Mouse (Mus musculus): ENCODE measurements around the gene Pkd1l1. TPM values are rescaled to one million over a fixed set of nuclear protein-coding genes. Genes with fewer than 3 reads are reported as not detected.
A peak's percentile ranks its signal among the peaks of the same experiment; 100 is the strongest.

Pkd1l1 gene
- polyA plus RNA-seq, 1 experiment, result 0.29 TPM

DNA sequence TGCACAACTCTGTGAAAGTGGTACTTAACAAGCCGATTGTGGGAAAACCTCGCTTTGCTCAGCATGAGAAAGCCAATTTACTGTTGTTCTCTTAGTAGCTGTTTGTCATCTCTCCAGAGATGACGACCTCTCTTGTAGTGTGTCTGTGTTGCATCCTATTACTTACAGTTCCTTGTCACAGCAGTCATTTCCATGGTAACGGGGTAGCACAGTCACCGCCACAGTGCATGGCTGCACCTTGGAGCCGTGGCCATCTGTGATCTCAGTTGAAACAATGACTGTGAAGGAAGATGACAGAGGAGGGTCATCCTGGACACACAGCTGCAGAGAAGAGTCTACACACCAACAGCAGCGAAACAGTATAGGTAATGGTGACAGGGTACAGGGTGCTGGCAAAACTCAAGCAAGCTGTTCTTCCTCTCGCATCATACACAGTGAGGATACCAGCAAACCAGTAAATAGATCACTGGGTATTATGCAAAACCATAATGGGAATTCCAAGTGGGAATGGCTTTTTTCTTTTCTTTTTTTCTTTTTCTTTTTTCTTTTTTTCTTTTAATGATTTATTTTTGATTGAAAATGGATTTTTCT is 56.9 kb downstream of the Pkd1l1 start:
- DNase-seq, result peak; percentile 50 to 77
- Histone ChIP-seq H3K27ac (ENCODE audit: insufficient read depth, low read length) (peak overlapping the region; percentile 11; the same call in 1 of the 2 replicates), H3K27me3 (ENCODE audit: control insufficient read depth, insufficient read depth, low read length) (no peaks in the 10 kb centered on the region), H3K4me1 (ENCODE audit: control insufficient read depth, insufficient read depth, low read length) (peaks cover 3% of the 10 kb centered on the region; the same call in 1 of the 2 replicates), H3K4me3 (replicated peaks; ENCODE audit: insufficient read depth, low read depth, low read length) (no peak overlapping the region)
- no peak for TF ChIP-seq CTCF (IDR thresholded peaks at IDR 0.05; ENCODE audit: borderline replicate concordance, insufficient read depth, low read depth, low read length)
- TF ChIP-seq POLR2A (IDR thresholded peaks at IDR 0.05; ENCODE audit: borderline replicate concordance, insufficient read depth, low read length), result peak; percentile 21; the same call in 1 of the 2 replicates
- WGBS, result 11% methylated on average over 8 of the region's 8 CpGs

DNA sequence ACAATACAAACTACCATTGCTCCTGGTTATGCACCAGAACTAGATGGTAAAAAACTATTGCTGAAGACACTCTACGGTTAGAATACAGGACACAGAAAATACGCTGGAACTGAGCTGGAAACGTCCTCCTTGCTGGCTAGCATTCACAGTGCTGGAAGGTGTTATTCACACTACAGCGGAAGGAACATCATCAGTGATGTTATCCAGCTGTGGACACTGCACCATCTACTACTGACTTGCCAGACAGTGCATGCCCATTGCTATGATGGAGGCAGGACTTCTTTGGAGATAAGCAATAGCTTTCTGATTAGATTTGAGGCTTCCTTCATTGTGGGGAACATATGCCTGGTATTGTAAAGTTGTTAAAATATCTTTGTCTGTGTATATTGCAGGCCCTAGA is 90.3 kb downstream of the Pkd1l1 start:
- no peak for DNase-seq
- TF ChIP-seq POLR2A (IDR thresholded peaks at IDR 0.05; ENCODE audit: borderline replicate concordance, insufficient read depth, low read length) (no peak), CTCF (IDR thresholded peaks at IDR 0.05; ENCODE audit: borderline replicate concordance, insufficient read depth, low read depth, low read length) (no peak)
- H3K27ac ChIP-seq (ENCODE audit: insufficient read depth, low read length), result no peak overlapping the region

DNA sequence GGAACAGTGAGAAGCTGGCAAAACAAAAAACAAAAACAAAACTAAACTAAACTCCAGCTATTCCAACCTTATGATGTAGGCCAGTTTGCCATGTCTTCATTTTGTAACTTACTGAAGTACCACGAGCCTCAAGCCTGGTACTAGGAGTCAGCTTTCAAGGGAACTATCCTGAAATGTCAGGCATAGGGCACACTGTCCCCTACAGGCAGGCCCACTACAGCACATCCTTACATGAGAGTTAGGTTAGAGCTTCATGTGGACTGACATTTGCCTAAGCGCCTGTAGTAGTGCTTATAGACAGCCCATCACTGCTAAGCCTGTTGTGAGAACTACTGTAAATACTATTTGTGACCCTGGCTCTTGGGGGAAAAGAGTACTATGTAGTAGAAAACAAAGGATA is 91.5 kb downstream of the Pkd1l1 start:
- Histone ChIP-seq H3K4me1 (ENCODE audit: control insufficient read depth, insufficient read depth, low read length) (no peaks in the 10 kb centered on the region), H3K27me3 (ENCODE audit: control insufficient read depth, insufficient read depth, low read length) (no peaks in the 10 kb centered on the region), H3K27ac (ENCODE audit: insufficient read depth, low read length) (no peak overlapping the region), H3K4me3 (replicated peaks; ENCODE audit: insufficient read depth, low read depth, low read length) (no peak overlapping the region)
- WGBS, result 68% methylated on average over 2 of the region's 2 CpGs
- DNase-seq, result no peak
- TF ChIP-seq CTCF (IDR thresholded peaks at IDR 0.05; ENCODE audit: borderline replicate concordance, insufficient read depth, low read depth, low read length) (peak; percentile 21; the same call in 1 of the 2 replicates), POLR2A (IDR thresholded peaks at IDR 0.05; ENCODE audit: borderline replicate concordance, insufficient read depth, low read length) (no peak)

More for the DNA sequence above, 90.3 kb downstream of the Pkd1l1 start:
- Histone ChIP-seq H3K4me3 (replicated peaks; ENCODE audit: insufficient read depth, low read depth, low read length) (no peak overlapping the region), H3K27me3 (ENCODE audit: control insufficient read depth, insufficient read depth, low read length) (no peaks in the 10 kb centered on the region), H3K4me1 (ENCODE audit: control insufficient read depth, insufficient read depth, low read length) (no peaks in the 10 kb centered on the region)
- 90% methylated on average over 4 of the region's 4 CpGs for WGBS

DNA sequence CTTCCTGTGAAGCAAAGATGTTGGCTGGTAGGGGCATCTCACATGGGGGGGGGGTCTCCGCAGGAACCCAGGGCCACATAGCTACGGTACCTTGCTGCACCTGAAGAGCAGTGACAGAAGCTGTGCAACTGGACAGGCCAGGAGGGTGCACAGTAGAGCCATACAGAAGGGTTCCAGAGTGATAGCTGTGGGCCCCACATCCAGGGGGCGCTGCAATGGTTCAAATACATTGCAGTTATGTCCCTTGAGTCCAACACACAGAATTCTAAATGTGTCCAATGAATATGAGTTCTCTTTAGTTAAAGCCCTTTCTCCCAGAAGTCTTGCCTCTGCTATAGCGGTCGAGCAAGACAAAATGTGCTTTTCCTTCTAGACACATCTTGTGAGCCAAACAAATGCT is 103.0 kb downstream of the Pkd1l1 start:
- no peak for DNase-seq
- H3K27me3 ChIP-seq (ENCODE audit: control insufficient read depth, insufficient read depth, low read length), result no peaks in the 10 kb centered on the region
- H3K27ac ChIP-seq (ENCODE audit: insufficient read depth, low read length), result no peak overlapping the region
- WGBS, result 92% methylated on average over 5 of the region's 5 CpGs
- no peaks in the 10 kb centered on the region for H3K4me1 ChIP-seq (ENCODE audit: control insufficient read depth, insufficient read depth, low read length)
- TF ChIP-seq CTCF (IDR thresholded peaks at IDR 0.05; ENCODE audit: borderline replicate concordance, insufficient read depth, low read depth, low read length) (no peak), POLR2A (IDR thresholded peaks at IDR 0.05; ENCODE audit: borderline replicate concordance, insufficient read depth, low read length) (no peak)
- H3K4me3 ChIP-seq (replicated peaks; ENCODE audit: insufficient read depth, low read depth, low read length), result no peak overlapping the region

DNA sequence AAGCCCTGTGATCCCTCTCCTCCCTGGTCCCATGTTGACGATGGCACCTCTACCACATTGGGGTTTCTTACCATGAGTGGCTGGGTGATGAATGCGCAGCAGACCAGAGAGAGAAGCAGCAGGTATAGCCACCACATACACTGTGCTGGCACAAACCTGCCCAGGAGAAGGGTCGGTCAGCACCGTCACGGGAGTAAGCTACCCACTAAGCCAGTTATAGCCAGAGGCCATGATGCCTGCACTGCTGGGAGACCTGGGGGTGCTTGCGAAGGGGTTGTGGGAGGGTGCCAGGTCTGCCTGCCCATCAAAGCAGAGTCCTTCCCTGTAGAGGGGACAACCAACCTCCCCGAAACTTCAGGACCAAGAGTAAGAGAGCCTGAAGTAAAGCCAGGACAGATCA is 107.0 kb downstream of the Pkd1l1 start:
- 97% methylated on average over 7 of the region's 7 CpGs for WGBS
- TF ChIP-seq POLR2A (IDR thresholded peaks at IDR 0.05; ENCODE audit: borderline replicate concordance, insufficient read depth, low read length) (no peak), CTCF (IDR thresholded peaks at IDR 0.05; ENCODE audit: borderline replicate concordance, insufficient read depth, low read depth, low read length) (no peak)
- DNase-seq, result no peak
- Histone ChIP-seq H3K27ac (ENCODE audit: insufficient read depth, low read length) (no peak overlapping the region), H3K27me3 (ENCODE audit: control insufficient read depth, insufficient read depth, low read length) (no peaks in the 10 kb centered on the region), H3K4me1 (ENCODE audit: control insufficient read depth, insufficient read depth, low read length) (no peaks in the 10 kb centered on the region), H3K4me3 (replicated peaks; ENCODE audit: insufficient read depth, low read depth, low read length) (no peak overlapping the region)

DNA sequence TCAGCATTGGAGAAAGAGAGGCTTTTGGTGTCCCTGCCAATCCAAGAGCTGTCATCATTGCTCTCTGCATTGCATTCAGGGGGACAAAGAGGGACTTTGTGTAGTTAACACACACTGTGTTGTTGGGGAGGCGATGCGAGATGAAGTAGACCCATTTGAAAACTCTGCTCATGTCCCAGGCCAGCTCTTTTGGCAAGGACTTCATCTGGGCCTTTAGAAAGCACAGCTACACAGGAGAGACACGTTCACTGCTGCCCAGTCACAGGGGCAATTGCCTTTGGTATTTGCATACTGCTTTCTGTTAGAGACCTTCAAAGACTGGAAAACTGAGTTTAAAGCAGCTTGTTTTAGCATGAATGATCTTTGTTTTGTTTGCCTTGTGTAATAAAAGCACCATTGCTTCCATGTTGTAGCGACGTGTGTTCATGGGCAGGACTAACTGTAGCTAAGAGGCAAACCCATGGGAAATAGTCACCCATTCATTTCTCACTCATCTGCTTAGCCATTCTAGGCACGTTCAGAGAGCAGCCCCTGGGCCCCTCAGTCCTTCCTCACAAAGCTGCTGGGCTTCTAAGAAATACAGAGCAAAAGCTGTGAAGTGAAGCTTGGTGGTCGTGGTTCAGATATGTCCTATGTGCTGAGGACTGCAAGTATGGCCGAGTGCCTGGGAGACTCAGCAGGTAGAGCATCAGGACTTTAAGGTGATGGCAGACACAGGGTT is 109.0 kb downstream of the Pkd1l1 start:
- no peak overlapping the region for H3K4me3 ChIP-seq (replicated peaks; ENCODE audit: insufficient read depth, low read depth, low read length)
- 62% methylated on average over 8 of the region's 8 CpGs for WGBS
- H3K4me1 ChIP-seq (ENCODE audit: control insufficient read depth, insufficient read depth, low read length), result no peaks in the 10 kb centered on the region
- peak in 1 of 2 experiments; percentile 8 for DNase-seq
- TF ChIP-seq CTCF (IDR thresholded peaks at IDR 0.05; ENCODE audit: borderline replicate concordance, insufficient read depth, low read depth, low read length), result no peak
- no peak for TF ChIP-seq POLR2A (IDR thresholded peaks at IDR 0.05; ENCODE audit: borderline replicate concordance, insufficient read depth, low read length)
- no peak overlapping the region for H3K27ac ChIP-seq (ENCODE audit: insufficient read depth, low read length)
- H3K27me3 ChIP-seq (ENCODE audit: control insufficient read depth, insufficient read depth, low read length), result no peaks in the 10 kb centered on the region

DNA sequence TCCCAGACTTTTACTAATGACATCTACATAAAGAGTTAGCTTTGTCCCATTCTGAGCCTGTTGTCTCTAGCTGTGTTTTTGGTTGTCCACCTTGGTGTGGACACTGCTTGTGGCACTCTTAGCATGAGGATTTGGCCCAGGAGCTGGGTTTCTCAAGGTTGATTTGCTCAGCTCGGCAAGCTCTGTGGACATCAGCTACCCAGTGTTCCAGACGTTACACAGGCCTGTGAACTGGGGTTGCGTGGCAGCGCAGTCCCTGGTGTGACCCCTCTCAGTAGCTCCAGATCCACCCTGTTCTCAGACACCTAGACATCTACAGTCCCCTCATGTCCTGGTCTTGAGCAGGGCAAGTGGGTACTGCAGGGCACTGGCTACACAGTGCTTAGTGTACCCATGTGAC is 110.6 kb downstream of the Pkd1l1 start:
- Histone ChIP-seq H3K4me3 (replicated peaks; ENCODE audit: insufficient read depth, low read depth, low read length) (no peak overlapping the region), H3K27me3 (ENCODE audit: control insufficient read depth, insufficient read depth, low read length) (no peaks in the 10 kb centered on the region), H3K4me1 (ENCODE audit: control insufficient read depth, insufficient read depth, low read length) (no peaks in the 10 kb centered on the region), H3K27ac (ENCODE audit: insufficient read depth, low read length) (no peak overlapping the region)
- TF ChIP-seq CTCF (IDR thresholded peaks at IDR 0.05; ENCODE audit: borderline replicate concordance, insufficient read depth, low read depth, low read length) (no peak), POLR2A (IDR thresholded peaks at IDR 0.05; ENCODE audit: borderline replicate concordance, insufficient read depth, low read length) (no peak)
- 64% methylated on average over 4 of the region's 4 CpGs for WGBS
- DNase-seq, result no peak

DNA sequence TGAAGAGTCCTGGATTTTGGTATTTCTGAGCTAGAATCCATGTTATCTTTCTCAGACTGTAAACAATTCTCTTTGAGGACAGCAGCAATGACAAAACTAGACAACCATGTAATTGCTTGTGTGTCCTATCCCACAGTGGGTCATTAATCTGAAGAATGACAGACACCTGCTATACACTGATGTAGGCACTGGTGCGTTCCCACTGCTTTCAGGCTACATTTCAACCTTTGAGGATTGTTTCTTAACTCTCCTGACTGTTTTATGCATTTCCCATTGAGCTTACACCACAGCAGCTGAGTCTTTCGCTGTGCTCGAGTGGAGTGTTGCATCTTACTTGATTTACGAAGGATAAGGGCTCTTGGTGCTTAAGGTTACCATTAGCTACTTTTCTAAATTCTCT is 111.1 kb downstream of the Pkd1l1 start:
- WGBS, result 88% methylated on average over 4 of the region's 4 CpGs
- no peak overlapping the region for H3K27ac ChIP-seq (ENCODE audit: insufficient read depth, low read length)
- H3K4me1 ChIP-seq (ENCODE audit: control insufficient read depth, insufficient read depth, low read length), result no peaks in the 10 kb centered on the region
- no peak overlapping the region for H3K4me3 ChIP-seq (replicated peaks; ENCODE audit: insufficient read depth, low read depth, low read length)
- no peak for TF ChIP-seq POLR2A (IDR thresholded peaks at IDR 0.05; ENCODE audit: borderline replicate concordance, insufficient read depth, low read length)
- TF ChIP-seq CTCF (IDR thresholded peaks at IDR 0.05; ENCODE audit: borderline replicate concordance, insufficient read depth, low read depth, low read length), result no peak
- no peaks in the 10 kb centered on the region for H3K27me3 ChIP-seq (ENCODE audit: control insufficient read depth, insufficient read depth, low read length)
- no peak for DNase-seq

All from cerebellum, adult 2 months (tissue).